Mouse (Mus musculus) liver, embryonic 14.5 days (tissue): Measurements from ENCODE around the gene Adrb1. TPM values are rescaled to one million over a fixed set of nuclear protein-coding genes. Genes with fewer than 3 reads are reported as not detected.
A peak's percentile ranks its signal among the peaks of the same experiment; 100 is the strongest.
"Not testable (repeated sequence)": the region's sequence is repeated elsewhere in the genome, so short reads cannot be mapped to it uniquely, and the experiment has no call there.

Source experiments
- ATAC-seq: fragments of 200-750 bp; cut with Nextera tagmentation; 2 replicates; pipeline ENCODE4 v1.8.0; 2017; ENCODE audit warnings: moderate number of reproducible peaks, mild to moderate bottlenecking, moderate library complexity; ENCODE audit not compliant: insufficient read depth
- DNase-seq, 3 experiments: peaks; one replicate each; pipeline ENCODE4 v3.0.0-alpha.2; 2012 to 2013; ENCODE audit warnings: low read depth in 3 of 3, low spot score in 3 of 3
- H3K27ac ChIP-seq: fragments of 300-500 bp; sonication (generic); 2 replicates; pipeline ENCODE4 v1.5.1; 2014; ENCODE audit warnings: moderate library complexity, mild to moderate bottlenecking, control low read depth, inconsistent platforms
- H3K27me3 ChIP-seq: fragments of 300-500 bp; sonication (generic); 2 replicates; pipeline ENCODE4 v1.6.1; 2014; ENCODE audit warnings: mild to moderate bottlenecking, low read length, moderate library complexity; ENCODE audit not compliant: control insufficient read depth, insufficient read depth
- H3K36me3 ChIP-seq: fragments of 300-500 bp; sonication (generic); replicated peaks from 2 replicates; pipeline ENCODE4 v1.6.1; 2014; ENCODE audit warnings: low read depth; ENCODE audit not compliant: control insufficient read depth, insufficient read depth
- H3K4me1 ChIP-seq, 2 experiments: fragments of 200-500 bp in 1 of 2; fragments of 300-500 bp in 1 of 2; sonication (generic) in 1 of 2; replicated peaks; 2 replicates each; pipeline ENCODE4 v1.6.1; 2012 to 2014; ENCODE audit warnings: antibody characterized with exemption in 1 of 2, inconsistent platforms in 1 of 2, low read length in 1 of 2; ENCODE audit not compliant: control insufficient read depth in 2 of 2, insufficient read depth in 2 of 2
- H3K4me2 ChIP-seq: fragments of 300-500 bp; sonication (generic); 2 replicates; pipeline ENCODE4 v1.6.1; 2014; ENCODE audit warnings: low read depth, mild to moderate bottlenecking, control low read depth, moderate library complexity
- H3K4me3 ChIP-seq, 2 experiments: fragments of 200-500 bp in 1 of 2; fragments of 300-500 bp in 1 of 2; sonication (generic) in 1 of 2; 2 replicates each; pipeline ENCODE4 v1.5.1; 2012 to 2014; ENCODE audit warnings: low read depth in 2 of 2, low read length in 2 of 2, mild to moderate bottlenecking in 2 of 2, control low read depth in 1 of 2, inconsistent platforms in 1 of 2, moderate library complexity in 1 of 2; ENCODE audit not compliant: insufficient read depth in 1 of 2
- H3K9ac ChIP-seq: fragments of 300-500 bp; sonication (generic); replicated peaks from 2 replicates; pipeline ENCODE4 v1.6.1; 2014; ENCODE audit warnings: mild to moderate bottlenecking, control low read depth, moderate library complexity
- H3K9me3 ChIP-seq: fragments of 300-500 bp; sonication (generic); 2 replicates; pipeline ENCODE4 v1.6.1; 2016; ENCODE audit warnings: low read length, mixed read lengths; ENCODE audit not compliant: control insufficient read depth
- CTCF ChIP-seq: IDR thresholded peaks from 2 replicates; pipeline ENCODE4 v1.5.1; 2016; ENCODE audit warnings: antibody characterized with exemption, low read depth, control low read depth
- WGBS: fragments of 180-500 bp; shearing (Covaris S2); extraction: QIAGEN DNeasy Blood & Tissue Kit; methylation state at CpG from one replicate; pipeline ENCODE4 v1.1.7; 2014; ENCODE audit not compliant: insufficient replicate concordance; 5-methylcytosine and 5-hydroxymethylcytosine counted together
- polyA plus RNA-seq, 2 experiments: library from polyadenylated mRNA; depleted of rRNA in 1 of 2; stranded (reverse) in 1 of 2; unstranded in 1 of 2; fragments of >200 nt; fragmentation: Nextera tagmentation in 1 of 2; extraction: Ambion mirVana in 1 of 2; gene quantifications; 2 replicates each; pipeline versions ENCODE4 v1.2.1 to v1.2.3; 2012 to 2014

Adrb1 gene
- polyA plus RNA-seq, 2 experiments, result 0.20 to 0.30 TPM

- H3K9me3 ChIP-seq, H3K9ac ChIP-seq, H3K4me2 ChIP-seq, ATAC-seq, H3K36me3 ChIP-seq, H3K27ac ChIP-seq, H3K4me1 ChIP-seq, H3K4me3 ChIP-seq, DNase-seq: not testable (repeated sequence)
- 76% methylated on average over 7 of the region's 7 CpGs for WGBS
- H3K27me3 ChIP-seq, result peaks cover 17% of the 10 kb centered on the region
- TF ChIP-seq CTCF, result peak; percentile 53
Measured at GRCm38 (mm10) chr19:56778532-56778931, 56.5 kb downstream of the Adrb1 start.

Other genes starting within 250 kb of the Adrb1 start
- 8.1 and 12.0 TPM in 2 replicates for gene Dclre1a, start 174.0 kb upstream of the Adrb1 start, polyA plus RNA-seq (2012; rRNA removed)
- gene Dclre1a, start 174.0 kb upstream of the Adrb1 start, polyA plus RNA-seq (2014; fragmentation: Nextera tagmentation; extraction: Ambion mirVana), result 17.1 and 17.9 TPM in 2 replicates
- 3.9 and 5.0 TPM in 2 replicates for gene Nhlrc2, start 173.9 kb upstream of the Adrb1 start, polyA plus RNA-seq (2012; rRNA removed)
- gene Nhlrc2, start 173.9 kb upstream of the Adrb1 start, polyA plus RNA-seq (2014; fragmentation: Nextera tagmentation; extraction: Ambion mirVana), result 6.9 and 7.3 TPM in 2 replicates
- 1.5 and 2.3 TPM in 2 replicates for gene Ccdc186, start 100.0 kb downstream of the Adrb1 start, polyA plus RNA-seq (2012; rRNA removed)
- 4.9 and 5.1 TPM in 2 replicates for gene Ccdc186, start 100.0 kb downstream of the Adrb1 start, polyA plus RNA-seq (2014; fragmentation: Nextera tagmentation; extraction: Ambion mirVana)
- gene Tdrd1, start 104.0 kb downstream of the Adrb1 start, polyA plus RNA-seq (2012; rRNA removed), result under 0.01 and 0.02 TPM in 2 replicates
- 0.05 TPM in 1 of 2 replicates, not detected in the other for gene Tdrd1, start 104.0 kb downstream of the Adrb1 start, polyA plus RNA-seq (2014; fragmentation: Nextera tagmentation; extraction: Ambion mirVana)
- gene Vwa2, start 152.1 kb downstream of the Adrb1 start, polyA plus RNA-seq (2012; rRNA removed), result 0.01 and 0.02 TPM in 2 replicates
- not detected in 2 replicates for gene Vwa2, start 152.1 kb downstream of the Adrb1 start, polyA plus RNA-seq (2014; fragmentation: Nextera tagmentation; extraction: Ambion mirVana)